Mouse (Mus musculus) midbrain, embryonic 15.5 days (tissue): Measurements from ENCODE around the gene Stx1a. TPM values are rescaled to one million over a fixed set of nuclear protein-coding genes. Genes with fewer than 3 reads are reported as not detected.
"Not testable (repeated sequence)": the region's sequence is repeated elsewhere in the genome, so short reads cannot be mapped to it uniquely, and the experiment has no call there.

Experiments used
- ATAC-seq: fragments of 200-750 bp; cut with Nextera tagmentation; replicated peaks from 2 replicates; pipeline ENCODE4 v1.8.0; 2017; ENCODE audit warnings: moderate TSS enrichment
- H3K27ac ChIP-seq: fragments of 300-500 bp; sonication (generic); 2 replicates; pipeline ENCODE4 v1.5.1; 2015; ENCODE audit warnings: mild to moderate bottlenecking, inconsistent platforms
- H3K27me3 ChIP-seq: fragments of 300-500 bp; sonication (generic); replicated peaks from 2 replicates; pipeline ENCODE4 v1.6.1; 2015; ENCODE audit warnings: inconsistent platforms
- H3K36me3 ChIP-seq: fragments of 300-500 bp; sonication (generic); replicated peaks from 2 replicates; pipeline ENCODE4 v1.6.1; 2015; ENCODE audit warnings: inconsistent platforms
- H3K4me1 ChIP-seq: fragments of 300-500 bp; sonication (generic); 2 replicates; pipeline ENCODE4 v1.6.1; 2015; ENCODE audit warnings: inconsistent platforms
- H3K4me2 ChIP-seq: fragments of 300-500 bp; sonication (generic); 2 replicates; pipeline ENCODE4 v1.6.1; 2015; ENCODE audit warnings: inconsistent platforms, mild to moderate bottlenecking, moderate library complexity
- H3K4me3 ChIP-seq: fragments of 300-500 bp; sonication (generic); 2 replicates; pipeline ENCODE4 v1.5.1; 2015; ENCODE audit warnings: mild to moderate bottlenecking, inconsistent platforms
- H3K9ac ChIP-seq: fragments of 300-500 bp; sonication (generic); 2 replicates; pipeline ENCODE4 v1.6.1; 2015; ENCODE audit warnings: mild to moderate bottlenecking, inconsistent platforms
- H3K9me3 ChIP-seq: fragments of 300-500 bp; sonication (generic); 2 replicates; pipeline ENCODE4 v1.6.1; 2016; ENCODE audit warnings: inconsistent platforms
- WGBS: fragments of 180-500 bp; shearing (Covaris S2); methylation state at CpG from one replicate; pipeline ENCODE4 v1.1.7; 2015; ENCODE audit warnings: mixed read lengths; 5-methylcytosine and 5-hydroxymethylcytosine counted together
- polyA plus RNA-seq: library from polyadenylated mRNA; unstranded; fragments of >200 nt; fragmentation: Nextera tagmentation; extraction: Ambion mirVana; gene quantifications from 2 replicates; pipeline ENCODE4 v1.2.1, GENCODE M21; 2015

Stx1a gene
- polyA plus RNA-seq, 1 experiment from 2014 or later, result 156 TPM

- H3K4me3 ChIP-seq, result no peak overlapping the region
- ATAC-seq, result no peak
- no peak overlapping the region for H3K4me2 ChIP-seq
- no peak overlapping the region for H3K9ac ChIP-seq
- no peaks in the 10 kb centered on the region for H3K27me3 ChIP-seq
- 63% methylated on average over 18 of the region's 18 CpGs for WGBS
- H3K4me1 ChIP-seq, result peaks cover 22% of the 10 kb centered on the region
- H3K9me3 ChIP-seq, result no peaks in the 10 kb centered on the region
- H3K36me3 ChIP-seq, result no peaks in the 10 kb centered on the region
- H3K27ac ChIP-seq, result no peak overlapping the region
These were observed 5.9 kb downstream of the Stx1a start for GRCm38 (mm10) chr5:135029007-135029854.

DNA sequence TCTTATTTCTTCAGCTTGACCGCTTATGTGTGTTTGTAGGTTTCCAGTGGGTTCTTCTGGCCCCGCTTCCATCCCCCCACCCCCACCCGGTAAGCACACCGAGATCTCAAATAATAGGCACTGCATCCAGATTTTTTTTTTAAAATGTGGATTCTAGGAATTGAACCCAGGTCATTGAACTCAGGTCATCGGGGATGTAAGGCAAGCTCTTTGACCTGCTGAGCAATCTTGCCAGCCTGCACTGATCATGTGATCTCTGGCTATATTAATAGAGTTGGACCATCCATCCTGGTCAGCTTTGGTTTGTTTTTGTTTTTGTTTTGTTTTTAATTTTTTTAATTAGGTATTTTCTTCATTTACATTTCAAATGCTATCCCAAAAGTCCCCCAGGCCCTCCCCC is 9.3 kb downstream of the Stx1a start:
- 94% methylated on average over 5 of the region's 5 CpGs for WGBS
- Histone ChIP-seq H3K27me3 (no peaks in the 10 kb centered on the region), H3K4me2 (no peak overlapping the region), H3K4me3 (no peak overlapping the region), H3K9me3 (no peaks in the 10 kb centered on the region), H3K9ac (no peak overlapping the region), H3K36me3 (no peaks in the 10 kb centered on the region), H3K27ac (no peak overlapping the region), H3K4me1 (peaks cover 10% of the 10 kb centered on the region)
- ATAC-seq, result no peak

GRCm38 (mm10) chr5:135034593-135034992 is 11.3 kb downstream of the Stx1a start:
- no peak overlapping the region for H3K9ac ChIP-seq
- no peak overlapping the region for H3K4me2 ChIP-seq
- no peaks in the 10 kb centered on the region for H3K4me1 ChIP-seq
- H3K4me3 ChIP-seq, result no peak overlapping the region
- WGBS, result 96% methylated on average over 2 of the region's 2 CpGs
- H3K27me3 ChIP-seq, result no peaks in the 10 kb centered on the region
- no peak for ATAC-seq
- H3K36me3 ChIP-seq, result no peaks in the 10 kb centered on the region
- H3K27ac ChIP-seq, result no peak overlapping the region
- no peaks in the 10 kb centered on the region for H3K9me3 ChIP-seq

- no peak for ATAC-seq
- Histone ChIP-seq H3K4me2 (no peak overlapping the region), H3K4me1 (no peaks in the 10 kb centered on the region), H3K4me3 (no peak overlapping the region), H3K9ac (no peak overlapping the region), H3K9me3 (no peaks in the 10 kb centered on the region), H3K27ac (no peak overlapping the region), H3K36me3 (no peaks in the 10 kb centered on the region), H3K27me3 (no peaks in the 10 kb centered on the region)
- WGBS, result 62% methylated on average over 18 of the region's 18 CpGs
These were observed 12.5 kb downstream of the Stx1a start for GRCm38 (mm10) chr5:135035608-135036359.

- WGBS, result 78% methylated on average over 3 of the region's 3 CpGs
- Histone ChIP-seq H3K27ac (no peak overlapping the region), H3K27me3 (no peaks in the 10 kb centered on the region), H3K4me1 (no peaks in the 10 kb centered on the region), H3K9ac (no peak overlapping the region), H3K4me2 (no peak overlapping the region), H3K9me3 (no peaks in the 10 kb centered on the region), H3K4me3 (no peak overlapping the region), H3K36me3 (no peaks in the 10 kb centered on the region)
- ATAC-seq, result no peak
These were observed 14.7 kb downstream of the Stx1a start for GRCm38 (mm10) chr5:135037946-135038345.

GRCm38 (mm10) chr5:135039541-135039940 is 16.3 kb downstream of the Stx1a start:
- no peak for ATAC-seq
- H3K27ac ChIP-seq, result no peak overlapping the region
- peaks cover 2% of the 10 kb centered on the region; the same call in 1 of the 2 replicates for H3K36me3 ChIP-seq
- no peaks in the 10 kb centered on the region for H3K4me1 ChIP-seq
- WGBS, result 85% methylated on average over 9 of the region's 9 CpGs
- no peak overlapping the region for H3K4me2 ChIP-seq
- no peaks in the 10 kb centered on the region for H3K9me3 ChIP-seq
- no peak overlapping the region for H3K4me3 ChIP-seq
- no peaks in the 10 kb centered on the region for H3K27me3 ChIP-seq
- H3K9ac ChIP-seq, result no peak overlapping the region

DNA sequence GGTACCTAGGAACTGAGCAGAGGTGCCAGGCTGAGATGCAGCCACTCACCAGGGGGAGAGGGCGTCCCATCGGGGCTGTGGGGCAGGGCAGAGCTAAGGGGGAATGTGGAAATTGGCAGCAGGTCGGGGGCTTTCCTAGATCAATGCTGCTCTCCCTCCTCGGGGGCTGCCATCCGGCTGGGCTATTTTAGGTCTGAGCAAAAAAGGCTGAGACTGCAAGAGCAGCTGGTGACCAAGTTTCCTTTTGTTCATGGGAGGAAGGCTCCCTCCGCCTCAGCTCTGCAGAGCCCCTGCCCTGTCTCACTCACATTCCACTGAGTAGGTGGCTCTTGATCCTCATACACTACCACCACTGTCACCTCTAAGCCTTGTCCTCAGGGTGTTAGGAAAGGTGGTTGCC is 16.8 kb downstream of the Stx1a start:
- H3K4me3 ChIP-seq, result no peak overlapping the region
- no peak overlapping the region for H3K27ac ChIP-seq
- H3K36me3 ChIP-seq, result peaks cover 6% of the 10 kb centered on the region; the same call in 1 of the 2 replicates
- H3K4me1 ChIP-seq, result no peaks in the 10 kb centered on the region
- H3K4me2 ChIP-seq, result no peak overlapping the region
- 46% methylated on average over 6 of the region's 6 CpGs for WGBS
- ATAC-seq, result no peak
- no peak overlapping the region for H3K9ac ChIP-seq
- no peaks in the 10 kb centered on the region for H3K27me3 ChIP-seq
- no peaks in the 10 kb centered on the region for H3K9me3 ChIP-seq

DNA sequence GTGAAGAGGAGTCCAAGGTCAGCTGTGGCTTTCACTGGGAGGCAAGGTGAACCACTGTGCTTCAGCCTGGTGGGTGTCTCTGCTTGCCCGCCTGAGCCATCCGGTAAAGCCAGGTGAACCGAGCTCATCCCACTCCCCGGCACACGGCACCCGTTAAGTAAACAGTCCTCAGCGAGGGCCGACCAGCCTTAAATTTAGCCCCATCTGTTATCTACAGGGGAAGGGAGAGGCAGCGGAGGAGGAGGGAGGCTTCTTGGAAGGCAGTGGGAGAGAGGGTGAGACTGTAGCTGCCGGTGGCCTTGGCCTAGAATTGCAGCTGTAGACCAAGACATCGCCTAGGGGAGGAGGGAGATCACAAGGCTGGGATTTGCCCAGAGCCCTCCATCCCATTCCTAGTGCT is 17.5 kb downstream of the Stx1a start:
- Histone ChIP-seq H3K9me3 (no peaks in the 10 kb centered on the region), H3K9ac (no peak overlapping the region), H3K4me2 (no peak overlapping the region), H3K27ac (no peak overlapping the region), H3K4me1 (no peaks in the 10 kb centered on the region), H3K36me3 (peaks cover 8% of the 10 kb centered on the region; the same call in 1 of the 2 replicates), H3K27me3 (no peaks in the 10 kb centered on the region), H3K4me3 (no peak overlapping the region)
- no peak for ATAC-seq
- 87% methylated on average over 11 of the region's 11 CpGs for WGBS

DNA sequence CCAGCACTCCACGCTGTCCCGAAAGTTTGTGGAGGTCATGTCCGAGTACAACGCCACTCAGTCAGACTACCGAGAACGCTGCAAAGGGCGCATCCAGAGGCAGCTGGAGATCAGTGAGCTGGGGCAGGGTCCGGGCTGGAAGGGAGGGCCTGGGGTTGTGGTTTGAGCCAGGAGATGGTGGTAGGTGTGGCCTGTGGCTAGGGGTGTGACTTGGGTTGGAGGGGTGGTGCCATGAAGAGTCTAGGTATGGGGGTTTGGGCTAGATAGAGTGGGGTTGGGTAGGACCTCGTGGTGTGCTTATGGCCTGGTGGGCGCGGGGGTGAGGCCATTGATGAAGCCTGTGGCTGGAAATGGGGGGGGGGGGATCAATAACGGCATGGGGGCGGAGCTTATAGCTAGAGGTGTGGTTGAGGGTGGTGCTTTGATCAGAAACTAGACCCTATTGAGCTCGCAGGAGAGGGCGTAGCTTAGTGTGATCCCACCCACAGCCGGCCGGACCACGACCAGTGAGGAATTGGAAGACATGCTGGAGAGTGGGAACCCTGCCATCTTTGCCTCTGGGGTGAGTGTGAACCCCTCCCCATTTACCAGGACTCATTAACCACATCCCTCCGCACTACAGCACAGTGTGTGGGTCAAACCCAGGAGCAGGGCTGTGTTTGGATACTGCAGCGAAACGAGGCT is 19.0 kb downstream of the Stx1a start:
- ATAC-seq, result no peak
- Histone ChIP-seq H3K4me3 (no peak overlapping the region), H3K4me1 (no peaks in the 10 kb centered on the region), H3K27me3 (no peaks in the 10 kb centered on the region), H3K27ac (no peak overlapping the region), H3K4me2 (no peak overlapping the region), H3K36me3 (peaks cover 11% of the 10 kb centered on the region; the same call in 1 of the 2 replicates), H3K9me3 (no peaks in the 10 kb centered on the region), H3K9ac (no peak overlapping the region)
- 32% methylated on average over 19 of the region's 21 CpGs for WGBS

- no peak overlapping the region for H3K27ac ChIP-seq
- H3K27me3 ChIP-seq, result no peaks in the 10 kb centered on the region
- ATAC-seq, result no peak
- no peak overlapping the region for H3K4me2 ChIP-seq
- 97% methylated on average over 3 of the region's 3 CpGs for WGBS
- H3K9me3 ChIP-seq, result no peaks in the 10 kb centered on the region
- peaks cover 11% of the 10 kb centered on the region; the same call in 1 of the 2 replicates for H3K36me3 ChIP-seq
- no peaks in the 10 kb centered on the region for H3K4me1 ChIP-seq
- no peak overlapping the region for H3K4me3 ChIP-seq
- no peak overlapping the region for H3K9ac ChIP-seq
These were observed 21.3 kb downstream of the Stx1a start for GRCm38 (mm10) chr5:135044575-135044974.

DNA sequence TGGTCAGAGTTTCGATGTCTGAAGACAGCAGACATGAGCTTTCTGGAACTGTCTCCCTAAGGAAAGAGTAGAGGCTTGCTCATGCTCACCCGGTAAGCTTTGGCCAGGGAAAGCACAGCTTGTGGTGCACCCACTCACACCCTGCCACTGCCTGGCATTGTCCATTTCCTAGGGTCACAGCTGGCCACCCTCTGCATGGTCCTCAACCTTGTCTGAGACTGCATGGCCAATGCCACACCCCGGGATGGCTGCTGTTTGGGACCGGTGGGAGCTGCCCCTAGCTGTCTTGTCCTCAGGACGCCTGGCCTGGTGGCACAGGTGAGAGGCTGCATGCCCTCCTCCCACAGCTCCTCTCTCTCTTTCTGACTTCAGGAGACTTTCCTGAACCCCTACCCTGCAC is 25.3 kb downstream of the Stx1a start:
- Histone ChIP-seq H3K36me3 (peaks cover 20% of the 10 kb centered on the region; the same call in 1 of the 2 replicates), H3K9ac (no peak overlapping the region), H3K27ac (no peak overlapping the region), H3K4me2 (no peak overlapping the region), H3K4me3 (no peak overlapping the region), H3K27me3 (no peaks in the 10 kb centered on the region), H3K9me3 (no peaks in the 10 kb centered on the region), H3K4me1 (no peaks in the 10 kb centered on the region)
- WGBS, result 91% methylated on average over 5 of the region's 5 CpGs
- no peak for ATAC-seq

DNA sequence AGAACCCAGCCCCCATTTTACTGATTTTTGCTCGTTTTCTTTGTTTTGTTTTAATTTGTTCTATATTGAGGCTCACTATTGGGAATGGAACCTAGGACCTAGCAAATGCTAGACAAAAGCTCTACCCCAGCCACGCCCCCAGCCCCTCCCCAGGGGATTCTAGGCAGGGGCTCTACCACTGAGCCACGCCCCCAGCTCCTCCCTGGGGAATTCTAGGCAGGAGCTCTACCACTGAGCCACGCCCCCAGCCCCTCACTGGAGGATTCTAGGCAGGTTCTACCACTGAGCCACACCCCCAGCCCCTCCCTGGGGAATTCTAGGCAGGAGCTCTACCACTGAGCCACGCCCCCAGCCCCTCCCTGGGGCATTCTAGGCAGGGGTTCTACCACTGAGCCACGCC is 26.0 kb downstream of the Stx1a start:
- not testable (repeated sequence) for H3K9ac ChIP-seq, H3K27me3 ChIP-seq, H3K27ac ChIP-seq, ATAC-seq, H3K9me3 ChIP-seq, H3K4me3 ChIP-seq, H3K4me2 ChIP-seq, H3K4me1 ChIP-seq
- 92% methylated on average over 6 of the region's 6 CpGs for WGBS
- peaks cover 23% of the 10 kb centered on the region; the same call in 1 of the 2 replicates for H3K36me3 ChIP-seq
